Mouse (Mus musculus) myocyte (in vitro differentiated cells): ENCODE measurements around the gene Rpgrip1l. TPM values are rescaled to one million over a fixed set of nuclear protein-coding genes. Genes with fewer than 3 reads are reported as not detected.

Experiments used
- H3K27me3 ChIP-seq: one replicate; pipeline ENCODE4 v1.6.1; 2011; ENCODE audit not compliant: control insufficient read depth, insufficient read depth, insufficient read length
- H3K36me3 ChIP-seq: one replicate; pipeline ENCODE4 v1.6.1; 2011; ENCODE audit not compliant: control insufficient read depth, insufficient read depth
- H3K4me2 ChIP-seq: one replicate; pipeline ENCODE4 v1.6.1; 2011; ENCODE audit warnings: low read depth, control low read depth
- H3K4me3 ChIP-seq: one replicate; pipeline ENCODE4 v1.5.1; 2011; ENCODE audit warnings: mild to moderate bottlenecking, control low read depth, moderate library complexity
- H3K79me2 ChIP-seq: one replicate; pipeline ENCODE4 v1.6.1; 2011; ENCODE audit not compliant: control insufficient read depth, insufficient read depth
- H3ac ChIP-seq: one replicate; pipeline ENCODE4 v1.6.1; 2011; ENCODE audit not compliant: control insufficient read depth, insufficient read length
- CEBPB ChIP-seq: IDR thresholded peaks from 2 replicates; pipeline ENCODE4 v1.6.1; 2011; ENCODE audit warnings: mild to moderate bottlenecking, moderate library complexity; ENCODE audit not compliant: poor library complexity, insufficient read depth, severe bottlenecking
- E2F4 ChIP-seq: IDR thresholded peaks from one replicate; pipeline ENCODE4 v1.6.1; 2011; ENCODE audit warnings: mild to moderate bottlenecking, control low read depth, moderate library complexity; ENCODE audit not compliant: insufficient read depth
- MAX ChIP-seq: IDR thresholded peaks from one replicate; pipeline ENCODE4 v1.6.1; 2011; ENCODE audit warnings: low read depth, mild to moderate bottlenecking, control low read depth
- MYOD1 ChIP-seq, 3 experiments: IDR thresholded peaks; one replicate each; pipeline ENCODE4 v1.6.1; 2011; ENCODE audit warnings: control low read depth in 2 of 3, low read depth in 2 of 3, mild to moderate bottlenecking in 2 of 3, moderate library complexity in 1 of 3; ENCODE audit not compliant: insufficient read length in 2 of 3, control insufficient read depth in 1 of 3
- MYOG ChIP-seq, 3 experiments: IDR thresholded peaks; one replicate each; pipeline ENCODE4 v1.6.1; 2011; ENCODE audit warnings: control low read depth in 2 of 3, low read depth in 2 of 3, mild to moderate bottlenecking in 2 of 3; ENCODE audit not compliant: insufficient read length in 2 of 3, control insufficient read depth in 1 of 3, insufficient read depth in 1 of 3
- POLR2A ChIP-seq: IDR thresholded peaks from one replicate; pipeline ENCODE4 v1.6.1; 2011; ENCODE audit warnings: low read depth, mild to moderate bottlenecking, control low read depth, moderate library complexity; ENCODE audit not compliant: insufficient read length
- POLR2AphosphoS2 ChIP-seq: IDR thresholded peaks from one replicate; pipeline ENCODE4 v1.6.1; 2011; ENCODE audit warnings: low read depth, control low read depth; ENCODE audit not compliant: insufficient read length
- REST ChIP-seq: IDR thresholded peaks from one replicate; pipeline ENCODE4 v1.6.1; 2011; ENCODE audit warnings: mild to moderate bottlenecking, control low read depth, moderate library complexity; ENCODE audit not compliant: insufficient read depth, insufficient read length
- SRF ChIP-seq: IDR thresholded peaks from one replicate; pipeline ENCODE4 v1.6.1; 2011; ENCODE audit warnings: low read depth; ENCODE audit not compliant: control insufficient read depth, insufficient read length
- TCF12 ChIP-seq: IDR thresholded peaks from one replicate; pipeline ENCODE4 v1.6.1; 2011; ENCODE audit warnings: mild to moderate bottlenecking, control low read depth; ENCODE audit not compliant: poor library complexity, insufficient read depth, severe bottlenecking
- TCF3 ChIP-seq: IDR thresholded peaks from one replicate; pipeline ENCODE4 v1.6.1; 2011; ENCODE audit warnings: low read depth, control low read depth; ENCODE audit not compliant: insufficient read length
- USF1 ChIP-seq: IDR thresholded peaks from one replicate; pipeline ENCODE4 v1.6.1; 2011; ENCODE audit warnings: low read depth, mild to moderate bottlenecking, control low read depth, moderate library complexity
- polyA plus RNA-seq: library from polyadenylated mRNA; unstranded; fragments of >200 nt; fragmentation: generic; extraction: Trizol; gene quantifications from one replicate; pipeline ENCODE4 v1.2.1, GENCODE M21; 2012; ENCODE audit warnings: missing spikeins

Rpgrip1l gene
- polyA plus RNA-seq, 1 experiment, result 2.1 TPM

GRCm38 (mm10) chr8:91201184-91201583 lies 111.9 kb downstream of the Rpgrip1l start:
- no peaks in the 10 kb centered on the region for H3K27me3 ChIP-seq

GRCm38 (mm10) chr8:91199876-91200275 lies 113.2 kb downstream of the Rpgrip1l start, which contains the start of gene Aktip:
Gene Aktip, minus strand, starts transcription at chr8:91199976.
- H3K27me3 ChIP-seq, result no peaks in the 10 kb centered on the region
- H3K36me3 ChIP-seq, result no peaks in the 10 kb centered on the region
- H3K4me3 ChIP-seq, result no peak within 1 kb of the TSS
- H3K4me2 ChIP-seq, result no peak within 1 kb of the TSS
- H3ac ChIP-seq, result no peak within 1 kb of the TSS
- H3K79me2 ChIP-seq, result no peaks in the 10 kb centered on the region
- no peak for TF ChIP-seq MYOD1 (IDR thresholded peaks at IDR 0.05; ENCODE audit: control insufficient read depth in 1 of 3, insufficient read length in 2 of 3, low read depth in 2 of 3)
- TF ChIP-seq CEBPB, result no peak

More at GRCm38 (mm10) chr8:91201184-91201583, 111.9 kb downstream of the Rpgrip1l start:
- Histone ChIP-seq H3ac (no peak overlapping the region), H3K36me3 (no peaks in the 10 kb centered on the region), H3K79me2 (no peaks in the 10 kb centered on the region), H3K4me2 (no peak overlapping the region), H3K4me3 (no peak overlapping the region)
- TF ChIP-seq POLR2A (no peak), MYOD1 (IDR thresholded peaks at IDR 0.05; ENCODE audit: control insufficient read depth in 1 of 3, insufficient read length in 2 of 3, low read depth in 2 of 3) (no peak), MYOG (IDR thresholded peaks at IDR 0.05; ENCODE audit: control insufficient read depth in 1 of 3, insufficient read depth in 1 of 3, insufficient read length in 2 of 3, low read depth in 2 of 3) (no peak), CEBPB (no peak), USF1 (no peak)

GRCm38 (mm10) chr8:91198036-91198435 lies 115.0 kb downstream of the Rpgrip1l start:
- H3K4me3 ChIP-seq, result no peak overlapping the region
- TF ChIP-seq POLR2A (no peak), SRF (no peak), E2F4 (no peak), TCF12 (no peak), REST (no peak), POLR2AphosphoS2 (no peak)
- no peaks in the 10 kb centered on the region for H3K36me3 ChIP-seq

GRCm38 (mm10) chr8:91197233-91197632 lies 115.8 kb downstream of the Rpgrip1l start:
- Histone ChIP-seq H3K27me3 (peaks cover 8% of the 10 kb centered on the region), H3ac (no peak overlapping the region), H3K4me3 (no peak overlapping the region), H3K36me3 (no peaks in the 10 kb centered on the region), H3K79me2 (no peaks in the 10 kb centered on the region), H3K4me2 (no peak overlapping the region)
- TF ChIP-seq MAX (no peak), SRF (no peak), POLR2A (no peak), USF1 (no peak), TCF3 (no peak), MYOG (IDR thresholded peaks at IDR 0.05; ENCODE audit: control insufficient read depth in 1 of 3, insufficient read depth in 1 of 3, insufficient read length in 2 of 3, low read depth in 2 of 3) (no peak), REST (no peak), MYOD1 (IDR thresholded peaks at IDR 0.05; ENCODE audit: control insufficient read depth in 1 of 3, insufficient read length in 2 of 3, low read depth in 2 of 3) (no peak), CEBPB (no peak), POLR2AphosphoS2 (no peak), E2F4 (no peak), TCF12 (no peak)

More at GRCm38 (mm10) chr8:91198036-91198435, 115.0 kb downstream of the Rpgrip1l start:
- Histone ChIP-seq H3K27me3 (peaks cover 8% of the 10 kb centered on the region), H3K79me2 (no peaks in the 10 kb centered on the region), H3ac (no peak overlapping the region), H3K4me2 (no peak overlapping the region)

GRCm38 (mm10) chr8:91196661-91197060 lies 116.4 kb downstream of the Rpgrip1l start:
- H3K36me3 ChIP-seq, result no peaks in the 10 kb centered on the region
- H3K79me2 ChIP-seq, result no peaks in the 10 kb centered on the region
- TF ChIP-seq MYOG (IDR thresholded peaks at IDR 0.05; ENCODE audit: control insufficient read depth in 1 of 3, insufficient read depth in 1 of 3, insufficient read length in 2 of 3, low read depth in 2 of 3) (no peak), CEBPB (no peak), SRF (no peak)
- H3ac ChIP-seq, result no peak overlapping the region
- H3K27me3 ChIP-seq, result peaks cover 8% of the 10 kb centered on the region
- no peak overlapping the region for H3K4me2 ChIP-seq
- H3K4me3 ChIP-seq, result no peak overlapping the region

- Histone ChIP-seq H3K4me2 (no peak overlapping the region), H3ac (no peak overlapping the region), H3K27me3 (peaks cover 8% of the 10 kb centered on the region), H3K4me3 (no peak overlapping the region), H3K36me3 (no peaks in the 10 kb centered on the region), H3K79me2 (no peaks in the 10 kb centered on the region)
- TF ChIP-seq MAX (no peak), SRF (no peak), TCF3 (no peak), TCF12 (no peak)
Observed at GRCm38 (mm10) chr8:91194081-91194480, 119.0 kb downstream of the Rpgrip1l start.
